Mouse (Mus musculus): Measurements from ENCODE around the gene Vps36.

Vps36 gene

DNA sequence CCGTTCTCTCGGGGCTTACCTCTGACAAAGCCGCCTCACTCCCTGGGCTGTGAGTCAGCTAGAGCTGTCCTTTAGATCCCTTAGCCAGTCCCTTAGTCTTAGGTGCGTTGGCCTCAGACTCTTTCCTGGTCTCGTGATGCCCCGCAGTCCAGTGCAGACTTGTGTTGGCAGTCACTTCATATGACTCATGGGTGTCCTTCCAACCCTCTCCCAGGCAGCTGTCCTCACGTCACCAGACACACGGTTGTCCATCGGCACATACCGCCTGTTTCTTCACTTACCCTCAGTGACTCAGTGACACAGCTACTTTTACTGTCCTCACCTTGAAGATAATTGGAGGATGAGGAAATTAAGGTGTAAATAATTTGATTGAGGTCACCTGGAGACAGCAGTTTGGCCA, 22.2 kb downstream of the Vps36 start:
- DNase-seq, result no peak

DNA sequence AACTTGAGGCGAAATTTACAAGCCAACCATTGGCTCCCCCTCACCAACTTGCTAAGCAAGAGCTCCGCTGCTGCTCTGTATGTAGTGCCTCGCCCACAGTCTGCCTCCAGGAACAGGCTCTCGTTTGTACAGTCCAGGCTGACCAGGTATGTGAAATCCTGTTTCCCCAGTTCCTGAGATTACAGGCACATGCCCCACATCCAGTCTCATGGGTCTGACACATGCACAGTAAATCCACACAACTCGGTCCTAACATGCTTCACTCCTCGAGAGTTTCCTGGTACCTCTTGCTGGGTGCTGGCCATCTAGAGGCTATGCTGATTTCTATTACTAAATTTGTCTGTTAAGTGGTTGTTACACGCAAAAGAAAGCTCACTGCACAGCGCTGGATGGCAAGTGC, 33.8 kb downstream of the Vps36 start:
- no peak for DNase-seq

DNA sequence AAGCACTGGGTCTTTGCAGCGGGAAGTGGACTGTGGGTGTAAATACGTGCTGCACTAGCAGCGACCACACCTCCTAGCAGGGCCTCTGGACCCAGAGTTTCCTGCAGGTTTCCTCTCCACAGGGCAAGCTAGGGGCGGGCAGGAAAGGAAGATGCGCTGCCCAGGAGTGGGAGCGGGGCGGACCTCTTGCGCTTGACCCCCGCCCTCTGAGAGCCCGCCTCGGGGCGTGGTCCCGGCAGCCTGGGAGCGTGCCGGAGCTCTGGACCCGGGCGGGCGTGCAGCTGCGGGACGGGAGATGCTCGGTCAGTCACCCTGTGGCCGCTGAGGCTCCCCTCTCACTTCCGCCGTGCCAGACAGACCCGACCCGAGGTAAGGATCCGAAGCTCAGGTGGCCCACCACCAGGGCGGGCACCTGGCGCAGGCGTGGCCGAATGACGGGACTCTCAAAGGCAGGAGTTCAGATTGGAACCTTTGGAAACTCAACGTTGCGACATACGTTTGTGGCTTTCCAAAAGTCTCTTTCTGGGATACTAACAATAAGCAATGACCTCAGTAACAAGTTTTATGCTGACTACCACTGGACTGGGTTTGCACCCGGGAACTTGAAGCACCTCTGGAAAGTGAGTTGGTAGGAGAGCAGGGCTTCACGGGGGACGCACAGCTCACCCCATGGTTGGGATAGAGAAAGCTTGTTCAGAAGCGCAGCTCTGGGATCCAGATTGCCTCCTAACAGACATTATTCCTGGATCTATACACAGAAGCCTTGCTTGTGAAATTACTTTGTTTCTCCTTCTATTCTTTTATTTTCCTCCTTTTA, 34.7 kb downstream of the Vps36 start, which contains the start of gene Thsd1:
Gene Thsd1, plus strand, starts transcription at position 253 of the 817 bp plus-strand sequence.
- DNase-seq, result peak; percentile 38

DNA sequence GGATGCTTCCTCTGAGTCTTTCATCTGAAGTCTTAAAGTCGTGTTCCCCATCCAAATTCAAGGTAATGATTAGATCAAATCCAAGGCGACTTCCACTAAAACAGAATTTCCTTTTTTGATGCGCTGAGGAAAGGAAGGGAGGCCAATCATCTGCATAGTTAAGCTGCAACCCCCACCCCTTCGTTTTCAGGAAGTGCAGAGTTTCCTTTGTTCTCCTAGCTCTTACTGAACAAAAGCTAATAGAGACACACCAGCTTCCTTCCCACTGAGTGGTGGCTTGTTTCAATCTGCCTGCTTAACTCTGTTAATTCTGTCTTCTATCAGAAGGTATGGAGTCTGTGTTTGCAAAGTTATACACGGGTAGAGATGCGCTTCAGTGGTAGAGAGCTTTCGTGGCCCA, 36.0 kb downstream of the Vps36 start:
- DNase-seq, result peak; percentile 21

DNA sequence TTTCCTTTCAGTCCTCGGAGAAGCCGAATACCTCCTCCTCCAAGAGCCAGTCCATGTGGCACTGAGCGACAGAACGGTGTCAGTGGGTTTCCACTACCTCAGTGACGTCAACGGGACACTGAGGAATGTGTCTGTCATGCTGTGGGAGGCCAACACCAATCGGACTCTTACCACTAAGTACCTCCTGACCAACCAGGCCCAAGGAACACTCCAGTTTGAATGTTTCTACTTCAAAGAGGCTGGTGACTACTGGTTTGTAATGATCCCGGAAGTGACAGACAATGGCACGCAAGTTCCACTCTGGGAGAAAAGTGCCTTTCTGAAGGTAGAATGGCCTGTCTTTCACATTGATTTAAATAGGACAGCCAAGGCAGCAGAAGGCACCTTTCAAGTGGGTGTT, 50.4 kb downstream of the Vps36 start:
- no peak for DNase-seq

DNA sequence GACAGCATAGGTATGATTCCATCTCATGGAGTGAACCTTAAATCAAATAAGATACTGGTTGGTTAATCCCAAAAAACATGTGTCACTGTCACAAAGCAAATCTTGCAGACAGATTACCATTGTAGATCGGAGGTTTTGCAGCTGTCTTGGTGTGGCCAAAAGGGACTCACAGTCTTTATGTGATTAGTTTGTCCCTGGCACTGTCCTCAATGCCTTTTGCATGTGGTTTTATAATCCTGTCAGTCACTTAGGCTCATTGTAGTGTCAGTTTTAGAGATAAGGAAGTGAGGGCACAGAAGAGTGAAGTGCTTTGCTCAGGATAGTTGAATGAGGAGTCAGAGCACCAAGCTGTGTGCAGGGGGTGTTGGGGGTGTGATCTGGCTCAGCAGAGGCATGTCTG, 53.1 kb downstream of the Vps36 start:
- no peak for DNase-seq

DNA sequence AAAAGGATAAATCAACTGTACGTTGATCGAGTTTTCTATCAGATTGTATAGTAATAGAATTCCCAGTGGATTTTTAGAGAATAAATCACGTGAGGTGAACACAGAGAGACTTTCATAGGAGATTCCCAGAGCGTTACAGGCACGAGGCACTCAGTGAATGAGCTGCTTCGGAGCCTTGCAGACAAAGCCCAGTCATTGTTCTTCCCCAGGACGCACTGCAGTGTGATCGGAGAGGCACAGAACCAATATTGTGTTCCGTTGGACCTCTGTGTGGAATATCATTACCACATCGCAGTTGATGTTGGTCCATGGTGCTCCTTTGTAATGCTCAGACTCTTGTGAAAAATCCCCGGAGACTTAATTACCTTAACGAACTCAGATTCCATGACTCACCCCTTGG, 55.3 kb downstream of the Vps36 start:
- DNase-seq, result no peak

DNA sequence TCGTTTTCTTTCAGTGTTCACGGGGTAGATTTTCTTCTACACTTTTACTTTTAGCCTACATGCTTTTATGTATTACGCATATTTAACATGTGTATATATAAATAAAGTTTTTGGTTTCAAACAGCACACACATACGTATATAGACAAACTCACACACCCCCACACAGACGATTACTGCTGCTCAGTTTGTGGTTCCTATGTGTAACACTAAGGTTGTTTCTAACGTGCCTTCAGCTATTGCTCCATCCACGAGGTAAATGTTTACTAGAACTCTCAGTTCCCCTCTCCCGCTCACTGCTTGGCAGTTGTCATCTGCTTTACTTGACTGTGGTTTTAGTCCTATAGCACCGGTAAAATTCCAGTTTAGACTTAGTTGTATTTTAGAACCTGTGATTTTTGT, 56.5 kb downstream of the Vps36 start:
- DNase-seq, result no peak

DNA sequence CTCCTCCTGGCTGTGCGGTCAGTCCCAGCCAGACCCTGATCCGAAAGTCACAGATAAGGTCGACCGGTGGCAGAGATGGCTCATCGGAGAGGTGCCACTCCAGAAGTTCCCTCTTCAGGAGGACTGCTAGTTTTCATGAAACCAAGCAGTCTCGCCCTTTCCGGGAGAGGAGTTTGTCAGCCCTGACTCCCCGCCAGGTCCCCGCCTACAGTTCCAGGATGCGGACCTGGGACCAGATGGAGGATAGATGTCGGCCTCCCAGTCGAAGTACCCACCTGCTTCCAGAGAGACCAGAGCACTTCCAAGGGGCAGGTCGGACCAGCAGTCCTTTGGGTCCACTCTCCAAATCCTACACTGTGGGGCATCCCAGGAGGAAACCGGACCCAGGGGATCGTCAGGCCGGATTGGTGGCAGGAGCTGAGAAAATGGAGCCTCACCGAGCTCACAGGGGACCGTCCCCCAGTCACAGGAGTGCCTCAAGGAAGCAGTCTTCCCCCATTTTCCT, 66.4 kb downstream of the Vps36 start:
- no peak for DNase-seq

DNA sequence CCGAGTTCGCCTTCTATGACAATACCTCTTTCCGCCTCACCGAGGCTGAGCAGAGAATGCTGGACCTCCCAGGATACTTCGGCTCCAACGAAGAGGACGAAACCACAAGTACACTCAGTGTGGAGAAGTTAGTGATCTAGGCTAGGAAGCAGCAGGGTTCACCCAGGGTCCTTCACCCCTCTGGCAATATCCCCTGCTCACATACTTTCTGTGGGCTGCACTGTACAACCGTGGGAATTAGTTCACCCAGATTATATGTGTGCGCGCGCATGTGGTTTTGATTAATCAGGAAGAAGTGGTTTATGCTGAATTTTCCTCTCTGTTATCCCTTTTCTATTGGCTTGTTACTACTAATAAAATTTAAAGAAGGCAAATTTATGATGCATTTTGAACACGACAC, 66.9 kb downstream of the Vps36 start:
- DNase-seq, result no peak

DNA sequence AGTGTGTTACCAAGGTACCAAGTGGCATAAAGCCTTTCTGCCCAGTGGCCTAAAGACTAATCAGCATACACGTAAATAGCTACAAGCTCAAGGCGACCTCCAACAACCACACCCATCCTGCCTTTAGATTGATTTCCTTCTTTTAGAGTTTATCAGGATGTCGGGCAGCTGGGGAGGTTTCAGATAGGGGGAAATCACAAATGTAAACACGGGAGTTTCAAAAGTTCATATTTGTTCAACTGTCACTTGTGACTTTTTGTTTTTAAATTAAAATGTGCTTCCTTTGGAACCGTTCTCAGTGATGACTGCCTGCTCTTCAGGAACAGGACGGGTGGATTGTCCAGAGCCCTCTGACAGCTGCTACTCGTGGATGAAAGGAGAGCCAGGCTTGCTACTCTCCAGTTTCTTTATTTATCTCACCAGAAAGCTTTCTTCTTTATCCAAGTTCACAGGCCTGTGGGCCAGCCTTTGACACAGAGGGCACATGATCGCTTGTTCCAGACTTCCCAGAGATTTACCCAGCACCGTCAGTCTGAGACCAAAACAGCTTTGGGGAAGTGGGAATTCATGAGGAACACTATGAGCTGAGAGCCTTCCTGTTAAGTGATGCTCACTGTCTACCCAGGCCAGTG, 67.6 kb downstream of the Vps36 start:
- no peak for DNase-seq

DNA sequence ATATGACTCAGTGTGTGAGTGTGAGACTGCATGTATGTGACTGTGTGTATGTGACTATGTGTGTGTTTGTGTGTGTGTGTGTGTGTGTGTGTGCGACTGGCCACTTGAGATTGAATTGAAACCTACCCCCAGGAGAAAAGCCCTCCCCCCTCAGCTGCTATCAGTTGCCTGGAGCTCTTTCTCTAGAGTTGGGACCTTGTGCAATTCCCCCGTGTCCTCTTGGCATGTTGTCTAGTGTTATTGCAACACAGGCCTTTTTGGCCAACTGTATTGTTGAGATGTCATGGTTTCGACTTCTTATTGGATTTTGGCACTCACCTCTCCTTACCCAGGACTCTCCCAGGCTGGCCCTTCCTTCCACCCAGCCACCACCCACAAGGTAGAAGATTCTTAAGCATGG, 69.7 kb downstream of the Vps36 start:
- no peak for DNase-seq

DNA sequence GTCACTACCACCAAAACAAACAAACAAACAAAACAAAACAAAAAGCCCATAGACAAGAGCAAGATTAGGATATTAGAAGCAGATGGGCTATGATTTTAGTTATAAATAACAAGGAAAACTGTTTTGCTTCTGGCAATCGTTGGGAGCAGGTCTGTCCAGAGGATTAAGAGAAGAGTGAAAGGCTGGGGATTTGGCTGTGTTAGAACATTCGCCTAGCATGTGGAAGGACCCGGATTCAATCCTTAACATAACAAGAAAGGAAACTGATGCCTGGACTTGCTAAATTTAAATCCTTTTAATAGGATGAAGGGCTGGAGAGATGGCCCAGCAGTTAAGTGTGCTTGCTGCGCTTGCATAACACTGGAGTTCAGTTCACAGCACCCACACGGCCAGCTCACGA, 71.7 kb downstream of the Vps36 start:
- no peak for DNase-seq

DNA sequence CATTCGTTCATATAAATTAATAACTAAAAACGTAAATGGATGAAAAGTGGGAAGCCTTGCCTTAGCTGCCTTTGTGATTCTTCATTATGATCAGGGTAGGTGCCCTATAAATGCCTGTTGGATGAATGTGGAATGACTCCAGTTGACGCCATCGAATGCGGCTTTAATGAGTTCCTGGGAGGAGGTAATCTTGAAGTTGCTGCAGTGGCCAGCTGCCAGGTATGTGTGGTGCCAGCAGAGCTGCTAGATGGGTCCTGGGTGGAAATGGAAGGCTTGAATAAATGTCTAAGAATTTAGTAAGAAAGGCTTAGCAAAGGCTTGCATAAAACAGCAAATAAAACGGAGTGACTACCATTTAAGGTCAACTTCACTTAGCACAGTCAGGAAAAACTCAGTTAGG, 72.2 kb downstream of the Vps36 start:
- DNase-seq, result no peak

DNA sequence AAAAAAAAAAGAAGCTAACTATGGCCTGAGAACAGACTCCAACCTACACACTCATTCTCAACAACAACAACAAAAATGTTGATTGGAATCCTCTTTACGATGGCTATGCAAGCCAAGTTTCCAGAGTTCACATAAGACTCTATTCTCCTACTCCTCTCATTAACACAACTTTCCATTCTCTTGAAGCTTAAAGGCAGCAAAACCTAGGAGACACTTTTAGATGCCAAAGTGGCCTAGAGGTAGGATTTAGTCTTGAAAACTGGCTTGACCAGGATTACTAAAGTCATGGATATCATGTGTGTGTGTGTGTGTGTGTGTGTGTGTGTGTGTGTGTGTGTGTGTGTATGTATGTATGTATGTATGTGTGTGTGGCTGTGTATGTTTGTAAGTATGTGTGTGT, 72.6 kb downstream of the Vps36 start:
- DNase-seq, result no peak

DNA sequence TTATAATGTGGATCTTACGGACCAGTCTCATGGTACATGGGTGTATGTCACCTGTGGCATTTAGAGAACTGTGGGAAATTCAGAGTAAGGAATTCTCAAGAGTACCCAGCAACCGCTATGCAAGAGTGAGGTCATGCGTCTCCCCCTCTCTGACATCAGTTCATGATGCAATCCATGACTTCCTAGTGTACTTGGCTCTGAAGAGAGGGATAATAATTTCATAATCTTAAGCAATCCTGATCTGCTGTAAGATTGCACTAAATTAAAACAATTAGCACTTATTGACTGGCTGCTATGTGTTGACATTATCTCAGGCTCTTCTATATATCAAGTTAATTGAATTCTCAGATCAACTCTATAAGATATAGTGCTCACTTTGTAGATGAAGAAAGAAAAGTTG, 74.2 kb downstream of the Vps36 start:
- no peak for DNase-seq

Data from thymus, postnatal 25 days (tissue).